Mouse (Mus musculus) ES-Bruce4 (cell line): ENCODE data around the gene Slc25a11. TPM values are rescaled to one million over a fixed set of nuclear protein-coding genes. Genes with fewer than 3 reads are reported as not detected.

Experiments
- H3K27ac ChIP-seq: 2 replicates; pipeline ENCODE4 v1.5.1; 2012; ENCODE audit warnings: low read length, inconsistent platforms; ENCODE audit not compliant: insufficient read depth
- H3K27me3 ChIP-seq: 2 replicates; pipeline ENCODE4 v1.6.1; 2012; ENCODE audit warnings: mild to moderate bottlenecking, low read length, inconsistent platforms; ENCODE audit not compliant: control insufficient read depth, poor library complexity, insufficient read depth, severe bottlenecking
- H3K36me3 ChIP-seq: 2 replicates; pipeline ENCODE4 v1.6.1; 2012; ENCODE audit warnings: inconsistent platforms, mild to moderate bottlenecking, low read length, moderate library complexity; ENCODE audit not compliant: control insufficient read depth, poor library complexity, insufficient read depth, severe bottlenecking
- H3K4me1 ChIP-seq: one replicate; pipeline ENCODE4 v1.8.1; 2011; ENCODE audit warnings: low read length; ENCODE audit not compliant: control insufficient read depth, insufficient read depth
- H3K4me3 ChIP-seq: 2 replicates; pipeline ENCODE4 v1.5.1; 2011; ENCODE audit warnings: low read depth, mild to moderate bottlenecking, low read length
- H3K9ac ChIP-seq: 2 replicates; pipeline ENCODE4 v1.6.1; 2012; ENCODE audit warnings: low read depth, mild to moderate bottlenecking, inconsistent platforms; ENCODE audit not compliant: poor library complexity, severe bottlenecking
- H3K9me3 ChIP-seq: replicated peaks from 2 replicates; pipeline ENCODE4 v1.6.1; 2012; ENCODE audit warnings: mild to moderate bottlenecking, low read length, inconsistent platforms; ENCODE audit not compliant: control insufficient read depth, poor library complexity, insufficient read depth, severe bottlenecking
- CTCF ChIP-seq: IDR thresholded peaks from one replicate; pipeline ENCODE4 v1.8.1; 2011; ENCODE audit warnings: low read depth, low read length
- EP300 ChIP-seq: IDR thresholded peaks from 2 replicates; pipeline ENCODE4 v1.6.1; 2011; ENCODE audit warnings: low read depth, low read length; ENCODE audit not compliant: insufficient read depth
- POLR2A ChIP-seq: IDR thresholded peaks from one replicate; pipeline ENCODE4 v1.8.1; 2011; ENCODE audit warnings: low read length; ENCODE audit not compliant: insufficient read depth
- polyA plus RNA-seq: library from polyadenylated mRNA; stranded (reverse); fragments of >200 nt; gene quantifications from 2 replicates; pipeline ENCODE4 v1.2.4, GENCODE M21; 2011; ENCODE audit warnings: low read depth; ENCODE audit not compliant: missing spikeins, insufficient read depth, insufficient read length

Gene Slc25a11
- polyA plus RNA-seq, 1 experiment = 45.0 TPM

DNA sequence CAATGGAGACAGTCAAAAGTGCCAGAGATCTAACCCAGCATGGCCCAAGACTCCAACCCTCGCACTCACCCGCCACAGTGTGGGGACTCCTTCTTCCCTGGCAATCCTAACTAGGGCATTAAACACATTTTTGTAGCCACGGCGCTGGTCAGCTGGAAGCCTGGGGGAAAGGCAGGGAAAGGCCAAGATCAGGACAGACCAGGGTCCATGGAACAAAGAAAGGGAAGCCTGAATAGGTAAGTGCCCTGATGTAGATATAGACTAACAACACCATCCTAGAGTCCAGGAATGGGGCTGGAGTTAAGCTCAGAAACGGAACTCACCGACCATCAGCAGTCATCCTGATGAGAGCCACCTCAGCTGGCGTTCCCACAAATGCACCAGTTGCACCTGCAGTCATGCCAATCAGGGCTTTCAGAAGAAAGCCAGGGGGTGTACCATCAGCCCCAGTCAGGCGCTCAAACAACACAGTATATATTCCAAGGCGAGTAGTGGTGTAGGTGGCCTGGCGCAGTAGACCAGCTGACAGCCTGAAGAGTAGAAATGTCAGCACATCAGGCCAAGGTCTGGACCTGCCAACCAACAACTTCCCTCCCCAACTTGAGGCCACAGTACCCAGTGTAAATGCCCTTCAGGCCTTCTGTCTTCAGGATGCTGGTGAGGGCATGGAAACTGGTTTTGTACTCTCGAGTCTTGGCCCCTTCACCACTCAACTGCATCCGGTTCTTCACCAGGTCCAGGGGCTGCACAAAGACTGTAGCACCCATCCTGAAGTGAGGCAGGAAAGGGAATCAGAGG lies 1.6 kb downstream of the Slc25a11 start:
- peaks cover 30% of the 10 kb centered on the region for H3K36me3 ChIP-seq
- H3K4me3 ChIP-seq = peak overlapping the region; percentile 85
- H3K27ac ChIP-seq = no peak overlapping the region
- H3K4me1 ChIP-seq = peaks cover 2% of the 10 kb centered on the region
- no peaks in the 10 kb centered on the region for H3K27me3 ChIP-seq
- no peaks in the 10 kb centered on the region for H3K9me3 ChIP-seq
- peak overlapping the region; percentile 84 for H3K9ac ChIP-seq
- TF ChIP-seq EP300 (no peak), CTCF (no peak), POLR2A (no peak)

- no peak overlapping the region for H3K4me3 ChIP-seq
- no peak for TF ChIP-seq CTCF
- TF ChIP-seq POLR2A = no peak
- no peak for TF ChIP-seq EP300
- H3K9ac ChIP-seq = no peak overlapping the region
Observed at GRCm38 (mm10) chr11:70644564-70645103, 2.6 kb downstream of the Slc25a11 start.

DNA sequence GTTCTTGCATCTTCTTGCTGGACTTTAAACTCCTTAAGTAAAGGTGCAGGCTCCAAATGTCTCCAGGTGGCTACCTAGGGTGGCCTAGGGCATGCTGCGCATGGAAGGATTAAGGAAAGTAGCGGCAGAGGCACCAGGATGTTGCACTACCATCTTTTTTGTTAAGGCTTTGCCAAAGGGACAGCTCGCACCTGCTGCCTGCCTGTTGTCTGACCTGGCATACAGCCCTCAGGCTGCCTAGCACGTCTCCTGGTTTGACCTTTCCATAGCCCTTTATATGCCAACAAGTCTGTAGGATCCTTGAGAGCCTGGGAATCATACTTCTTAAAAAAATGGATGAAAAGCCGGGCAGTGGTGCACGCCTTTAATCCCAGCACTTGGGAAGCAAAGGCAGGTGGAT lies 4.2 kb downstream of the Slc25a11 start:
- Histone ChIP-seq H3K9me3 (no peaks in the 10 kb centered on the region), H3K27me3 (no peaks in the 10 kb centered on the region), H3K9ac (no peak overlapping the region), H3K4me1 (peaks cover 2% of the 10 kb centered on the region), H3K27ac (no peak overlapping the region), H3K36me3 (peaks cover 9% of the 10 kb centered on the region), H3K4me3 (no peak overlapping the region)
- TF ChIP-seq EP300 (no peak), CTCF (no peak), POLR2A (no peak)

More at GRCm38 (mm10) chr11:70644564-70645103, 2.6 kb downstream of the Slc25a11 start:
- Histone ChIP-seq H3K9me3 (no peaks in the 10 kb centered on the region), H3K36me3 (peaks cover 20% of the 10 kb centered on the region), H3K27ac (no peak overlapping the region), H3K27me3 (no peaks in the 10 kb centered on the region), H3K4me1 (peaks cover 2% of the 10 kb centered on the region)

DNA sequence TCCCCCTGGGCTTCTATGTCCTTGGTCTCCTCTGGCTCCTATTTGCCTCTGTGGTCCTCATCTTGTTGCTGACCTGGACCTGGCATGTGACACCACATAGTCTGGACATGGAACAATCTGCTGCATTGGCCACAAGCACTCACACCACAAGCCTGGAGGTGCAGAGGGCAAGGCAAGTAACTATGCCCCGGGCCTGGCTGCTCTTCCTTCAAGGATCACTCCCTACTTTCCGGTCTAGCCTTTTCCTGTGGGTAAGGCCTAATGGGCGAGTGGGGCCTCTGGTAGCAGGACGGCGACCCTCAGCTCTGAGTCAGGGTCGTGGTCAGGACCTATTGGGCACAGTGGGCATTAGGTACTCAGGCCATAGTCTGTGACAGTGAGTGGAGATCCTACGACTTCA lies 6.0 kb downstream of the Slc25a11 start:
- Histone ChIP-seq H3K4me1 (peaks cover 2% of the 10 kb centered on the region), H3K9ac (no peak overlapping the region), H3K9me3 (no peaks in the 10 kb centered on the region), H3K27me3 (no peaks in the 10 kb centered on the region), H3K27ac (no peak overlapping the region), H3K36me3 (peaks cover 9% of the 10 kb centered on the region), H3K4me3 (no peak overlapping the region)
- TF ChIP-seq EP300 (no peak), CTCF (no peak), POLR2A (no peak)

DNA sequence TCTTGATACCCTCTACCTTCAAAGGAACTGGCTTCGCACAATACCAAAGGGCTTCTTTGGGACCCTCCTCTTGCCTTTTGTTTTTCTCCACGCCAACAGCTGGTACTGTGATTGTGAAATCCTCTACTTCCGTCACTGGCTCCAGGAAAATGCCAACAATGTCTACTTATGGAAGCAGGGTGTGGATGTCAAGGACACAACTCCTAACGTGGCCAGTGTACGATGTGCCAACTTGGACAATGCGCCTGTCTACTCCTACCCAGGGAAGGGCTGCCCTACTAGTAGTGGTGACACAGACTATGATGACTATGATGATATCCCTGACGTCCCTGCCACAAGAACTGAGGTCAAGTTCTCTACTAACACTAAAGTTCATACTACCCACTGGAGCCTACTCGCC lies 7.3 kb downstream of the Slc25a11 start:
- TF ChIP-seq EP300 (no peak), POLR2A (no peak)
- no peak overlapping the region for H3K27ac ChIP-seq
- no peaks in the 10 kb centered on the region for H3K9me3 ChIP-seq
- no peak overlapping the region for H3K4me3 ChIP-seq
- H3K9ac ChIP-seq = no peak overlapping the region
- peaks cover 6% of the 10 kb centered on the region for H3K36me3 ChIP-seq
- H3K4me1 ChIP-seq = no peaks in the 10 kb centered on the region
- H3K27me3 ChIP-seq = no peaks in the 10 kb centered on the region

GRCm38 (mm10) chr11:70638714-70639278 lies 8.5 kb downstream of the Slc25a11 start, which contains the start of gene Gp1ba:
Gene Gp1ba (plus strand): TSS chr11:70639122.
- no peaks in the 10 kb centered on the region for H3K27me3 ChIP-seq
- TF ChIP-seq POLR2A (no peak), EP300 (no peak), CTCF (no peak)
- no peaks in the 10 kb centered on the region for H3K4me1 ChIP-seq

More at GRCm38 (mm10) chr11:70638714-70639278, 8.5 kb downstream of the Slc25a11 start, which contains the start of gene Gp1ba:
- Histone ChIP-seq H3K9me3 (no peaks in the 10 kb centered on the region), H3K27ac (no peak within 1 kb of the TSS), H3K4me3 (no peak within 1 kb of the TSS), H3K36me3 (no peaks in the 10 kb centered on the region), H3K9ac (no peak within 1 kb of the TSS)
